Mouse (Mus musculus) c-Kit-positive CD71-negative TER-119-negative erythroid progenitor cells, embryonic 14.5 days (primary cell): Measurements from ENCODE around the gene Cldn34c2.
"Not testable (repeated sequence)": the region's sequence is repeated elsewhere in the genome, so short reads cannot be mapped to it uniquely, and the experiment has no call there.

Experiments
- DNase-seq: peaks from one replicate; pipeline ENCODE4 v3.0.0-alpha.2; 2013; ENCODE audit warnings: low read depth

Gene Cldn34c2

DNA sequence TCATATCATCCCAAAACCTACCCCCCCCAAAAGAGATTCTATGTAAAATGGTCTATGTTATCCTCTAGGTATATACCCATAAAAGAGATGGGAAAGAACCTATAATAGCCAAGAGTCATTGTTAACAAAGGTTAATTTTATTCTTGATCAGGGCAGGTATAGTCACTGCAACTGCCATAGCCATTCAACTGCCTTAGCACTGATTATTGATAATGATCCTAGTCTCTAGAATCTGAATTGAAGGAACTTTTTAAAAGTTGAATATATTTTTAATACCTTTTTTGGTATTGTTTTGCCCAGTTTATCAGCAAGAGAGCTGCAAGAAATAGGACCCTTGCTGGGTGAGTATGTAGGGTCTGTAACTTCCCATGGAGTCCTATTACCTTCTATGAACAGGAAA, at the start of gene Cldn34c2:
Gene Cldn34c2, plus strand, starts transcription at position 301 of the 400 bp plus-strand sequence.
- not testable (repeated sequence) for DNase-seq

DNA sequence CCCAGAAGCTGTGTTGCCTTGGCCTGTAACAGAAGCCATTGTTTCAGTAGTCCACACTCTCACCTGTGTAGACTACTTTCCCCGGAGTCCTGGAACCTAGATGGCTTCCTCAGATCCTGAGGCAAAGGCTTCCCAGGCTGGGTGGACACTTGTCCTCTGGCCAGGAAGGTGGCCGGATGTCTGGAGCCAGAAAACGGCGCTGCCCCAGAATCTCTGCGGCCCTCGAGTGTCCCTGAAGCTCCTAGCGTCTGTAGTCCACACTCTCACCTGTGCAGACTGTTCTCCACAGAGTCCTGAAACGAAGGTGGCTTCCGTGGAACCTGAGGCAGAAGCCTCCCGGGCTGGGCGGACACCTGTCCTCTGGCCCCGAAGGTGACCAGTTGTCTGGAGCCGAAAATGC, 30.1 kb upstream of the Cldn34c2 start:
- not testable (repeated sequence) for DNase-seq

DNA sequence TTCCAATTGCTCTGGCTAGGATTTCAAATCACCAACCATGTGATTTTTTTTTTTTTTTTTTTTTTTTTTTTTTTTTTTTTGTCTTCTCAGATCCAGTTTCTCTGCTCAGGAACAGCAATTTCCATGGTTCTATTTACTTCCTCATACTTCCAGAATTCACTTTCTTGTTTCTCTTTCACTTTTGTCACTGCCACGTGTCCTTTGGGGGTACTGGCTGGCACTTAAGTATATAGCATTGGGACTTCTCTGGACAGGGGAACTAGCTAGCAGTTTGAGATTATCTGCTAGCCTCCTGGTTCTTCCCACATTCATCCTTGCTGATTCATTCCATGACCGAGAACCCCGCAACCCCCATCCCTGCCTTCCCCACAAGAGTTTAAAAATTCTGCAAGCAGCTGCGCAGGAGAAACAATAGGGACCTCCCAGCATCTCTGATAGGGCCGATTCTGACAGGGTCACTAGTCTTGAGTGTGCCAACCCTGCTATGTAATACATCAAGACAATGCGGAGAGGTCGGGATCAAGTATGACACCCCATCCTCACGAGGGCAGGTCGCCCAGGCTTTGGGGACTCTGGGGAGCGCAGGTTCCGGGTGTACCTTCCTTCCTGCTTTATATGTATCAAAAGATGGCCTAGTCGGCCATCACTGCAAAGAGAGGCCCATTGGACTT, 30.8 kb downstream of the Cldn34c2 start:
- peak; percentile 4 for DNase-seq
